Mouse (Mus musculus): ENCODE measurements at regions not wholly inside any gene's neighbourhood (a gene's known extent, or its start where the extent isn't known, plus 50 kb on each side); places are given as distances from the start of the nearest gene placed in this dataset.

- Histone ChIP-seq H3K4me3 (replicated peaks; ENCODE audit: control insufficient read depth, low read depth, low read length) (no peak overlapping the region), H3K4me1 (ENCODE audit: control insufficient read depth, insufficient read depth, low read length) (no peaks in the 10 kb centered on the region), H3K27ac (ENCODE audit: control insufficient read depth, insufficient read depth, low read depth, low read length, poor library complexity) (no peak overlapping the region)
- 91% methylated on average over 6 of the region's 6 CpGs for WGBS
- no peak for TF ChIP-seq CTCF (IDR thresholded peaks at IDR 0.05; ENCODE audit: control insufficient read depth, insufficient read depth, low read length)
- no peak for TF ChIP-seq POLR2A (IDR thresholded peaks at IDR 0.05; ENCODE audit: borderline replicate concordance, control insufficient read depth, low read depth, low read length)
Observed at GRCm38 (mm10) chr1:166847233-166847632, 154.0 kb upstream of the Fam78b start.

DNA sequence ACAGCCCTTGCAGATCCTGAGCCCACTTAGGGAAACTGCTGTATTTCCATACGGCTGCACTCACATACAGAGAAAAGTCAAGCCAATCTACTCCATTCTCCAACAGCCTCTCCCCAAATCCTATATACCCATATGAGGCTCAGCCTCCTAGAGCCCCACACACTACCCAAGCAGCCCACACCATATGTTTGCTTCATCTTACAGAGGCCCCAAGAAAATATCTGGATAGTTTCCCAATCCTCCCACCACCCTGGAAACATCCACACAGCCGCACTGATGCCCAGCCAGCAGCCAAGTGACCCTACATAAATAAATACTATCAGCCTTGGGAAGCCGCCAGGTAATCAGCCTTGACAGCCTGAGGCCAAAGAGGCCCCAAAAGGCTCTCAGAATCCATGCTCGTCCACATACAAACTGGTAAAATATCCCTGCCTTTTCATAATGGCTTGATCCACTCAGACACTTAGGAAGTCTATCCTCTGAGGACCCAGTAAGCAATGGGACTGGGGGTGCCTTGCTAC lies 153.1 kb upstream of the Fam78b start:
- no peaks in the 10 kb centered on the region for H3K4me1 ChIP-seq (ENCODE audit: control insufficient read depth, insufficient read depth, low read length)
- no peak overlapping the region for H3K4me3 ChIP-seq (replicated peaks; ENCODE audit: control insufficient read depth, low read depth, low read length)
- TF ChIP-seq POLR2A (IDR thresholded peaks at IDR 0.05; ENCODE audit: borderline replicate concordance, control insufficient read depth, low read depth, low read length) (no peak), CTCF (IDR thresholded peaks at IDR 0.05; ENCODE audit: control insufficient read depth, insufficient read depth, low read length) (no peak)
- WGBS = 75% methylated on average over 4 of the region's 4 CpGs
- H3K27ac ChIP-seq (ENCODE audit: control insufficient read depth, insufficient read depth, low read depth, low read length, poor library complexity) = no peak overlapping the region

GRCm38 (mm10) chr1:166855988-166856387 lies 145.2 kb upstream of the Fam78b start:
- Histone ChIP-seq H3K27ac (ENCODE audit: control insufficient read depth, insufficient read depth, low read depth, low read length, poor library complexity) (no peak overlapping the region), H3K4me3 (replicated peaks; ENCODE audit: control insufficient read depth, low read depth, low read length) (no peak overlapping the region), H3K4me1 (ENCODE audit: control insufficient read depth, insufficient read depth, low read length) (no peaks in the 10 kb centered on the region)
- TF ChIP-seq CTCF (IDR thresholded peaks at IDR 0.05; ENCODE audit: control insufficient read depth, insufficient read depth, low read length) (no peak), POLR2A (IDR thresholded peaks at IDR 0.05; ENCODE audit: borderline replicate concordance, control insufficient read depth, low read depth, low read length) (no peak)
- WGBS = 48% methylated on average over 4 of the region's 4 CpGs

GRCm38 (mm10) chr1:166866256-166866655 lies 135.0 kb upstream of the Fam78b start:
- H3K4me3 ChIP-seq (replicated peaks; ENCODE audit: control insufficient read depth, low read depth, low read length) = no peak overlapping the region
- H3K4me1 ChIP-seq (ENCODE audit: control insufficient read depth, insufficient read depth, low read length) = no peaks in the 10 kb centered on the region
- WGBS = 79% methylated on average over 7 of the region's 7 CpGs
- TF ChIP-seq CTCF (IDR thresholded peaks at IDR 0.05; ENCODE audit: control insufficient read depth, insufficient read depth, low read length) (no peak), POLR2A (IDR thresholded peaks at IDR 0.05; ENCODE audit: borderline replicate concordance, control insufficient read depth, low read depth, low read length) (no peak)
- H3K27ac ChIP-seq (ENCODE audit: control insufficient read depth, insufficient read depth, low read depth, low read length, poor library complexity) = no peak overlapping the region

GRCm38 (mm10) chr1:166871258-166871657 lies 130.0 kb upstream of the Fam78b start:
- TF ChIP-seq POLR2A (IDR thresholded peaks at IDR 0.05; ENCODE audit: borderline replicate concordance, control insufficient read depth, low read depth, low read length) (no peak), CTCF (IDR thresholded peaks at IDR 0.05; ENCODE audit: control insufficient read depth, insufficient read depth, low read length) (no peak)
- 61% methylated on average over 4 of the region's 4 CpGs for WGBS
- no peak overlapping the region for H3K4me3 ChIP-seq (replicated peaks; ENCODE audit: control insufficient read depth, low read depth, low read length)
- no peaks in the 10 kb centered on the region for H3K4me1 ChIP-seq (ENCODE audit: control insufficient read depth, insufficient read depth, low read length)
- no peak overlapping the region for H3K27ac ChIP-seq (ENCODE audit: control insufficient read depth, insufficient read depth, low read depth, low read length, poor library complexity)

DNA sequence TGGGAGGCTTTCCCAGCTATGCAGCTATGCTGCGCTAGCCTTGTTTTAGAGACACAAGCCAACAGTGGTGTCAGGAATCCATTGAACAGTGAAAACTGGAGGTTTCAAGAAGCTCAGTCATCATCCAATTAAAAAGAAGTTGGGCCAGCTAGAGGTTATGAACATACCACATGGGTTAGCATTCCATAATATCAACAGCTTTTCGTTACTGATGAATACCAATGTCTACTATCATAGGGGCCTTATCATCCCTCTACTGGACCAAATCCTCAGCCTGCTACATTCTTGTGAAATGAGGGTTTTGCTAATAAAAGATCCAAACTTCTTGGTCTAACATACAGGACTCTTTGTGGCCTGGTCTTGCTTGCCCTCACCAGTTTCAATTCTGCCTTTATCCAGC lies 124.8 kb upstream of the Fam78b start:
- Histone ChIP-seq H3K4me3 (replicated peaks; ENCODE audit: control insufficient read depth, low read depth, low read length) (no peak overlapping the region), H3K27ac (ENCODE audit: control insufficient read depth, insufficient read depth, low read depth, low read length, poor library complexity) (no peak overlapping the region), H3K4me1 (ENCODE audit: control insufficient read depth, insufficient read depth, low read length) (no peaks in the 10 kb centered on the region)
- 91% methylated on average over 2 of the region's 2 CpGs for WGBS
- TF ChIP-seq CTCF (IDR thresholded peaks at IDR 0.05; ENCODE audit: control insufficient read depth, insufficient read depth, low read length) (no peak), POLR2A (IDR thresholded peaks at IDR 0.05; ENCODE audit: borderline replicate concordance, control insufficient read depth, low read depth, low read length) (no peak)

DNA sequence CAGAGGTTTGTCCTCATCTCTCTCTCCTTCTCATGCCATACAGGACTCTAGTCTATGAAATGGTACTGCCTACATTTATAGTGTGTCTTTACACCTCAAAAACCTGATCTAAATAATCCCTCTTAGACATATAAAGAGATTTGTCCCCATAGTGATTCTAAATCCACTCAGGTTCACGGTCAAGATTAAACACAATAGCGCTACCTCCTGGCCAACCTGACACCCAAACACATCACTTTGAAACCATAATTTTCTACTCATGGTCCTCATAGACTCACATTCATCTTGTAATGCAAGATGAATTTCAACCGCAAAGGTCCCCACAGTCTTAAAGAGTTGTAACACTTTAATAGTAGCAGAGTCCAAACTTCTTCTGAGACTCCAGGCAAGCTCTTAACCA lies 118.0 kb upstream of the Fam78b start:
- H3K4me1 ChIP-seq (ENCODE audit: control insufficient read depth, insufficient read depth, low read length) = no peaks in the 10 kb centered on the region
- WGBS = 70% methylated on average over 3 of the region's 3 CpGs
- H3K4me3 ChIP-seq (replicated peaks; ENCODE audit: control insufficient read depth, low read depth, low read length) = no peak overlapping the region
- no peak overlapping the region for H3K27ac ChIP-seq (ENCODE audit: control insufficient read depth, insufficient read depth, low read depth, low read length, poor library complexity)
- TF ChIP-seq POLR2A (IDR thresholded peaks at IDR 0.05; ENCODE audit: borderline replicate concordance, control insufficient read depth, low read depth, low read length) (no peak), CTCF (IDR thresholded peaks at IDR 0.05; ENCODE audit: control insufficient read depth, insufficient read depth, low read length) (no peak)

DNA sequence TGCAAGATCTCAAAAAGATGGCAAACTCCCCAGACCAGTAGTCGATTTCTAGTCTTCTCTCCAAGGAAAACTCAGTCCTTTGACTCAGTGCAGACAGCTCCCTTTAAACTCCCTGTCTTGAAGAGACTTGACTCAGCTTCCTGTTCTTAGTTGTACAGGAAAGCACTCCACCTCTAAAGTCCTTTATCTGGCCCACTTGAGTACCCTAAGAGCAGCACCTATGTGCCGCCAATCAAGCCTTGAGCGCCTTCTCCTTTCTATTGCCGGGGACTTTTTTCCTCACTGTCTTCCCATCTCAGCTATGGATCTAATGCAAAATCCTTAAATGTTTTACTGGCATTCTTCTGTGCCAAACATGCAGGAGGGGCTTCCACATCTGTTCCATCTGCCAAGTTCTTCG lies 105.3 kb upstream of the Fam78b start:
- TF ChIP-seq POLR2A (IDR thresholded peaks at IDR 0.05; ENCODE audit: borderline replicate concordance, control insufficient read depth, low read depth, low read length) (no peak), CTCF (IDR thresholded peaks at IDR 0.05; ENCODE audit: control insufficient read depth, insufficient read depth, low read length) (no peak)
- WGBS = 73% methylated on average over 5 of the region's 5 CpGs
- H3K27ac ChIP-seq (ENCODE audit: control insufficient read depth, insufficient read depth, low read depth, low read length, poor library complexity) = no peak overlapping the region
- no peaks in the 10 kb centered on the region; the same call in 1 of the 2 replicates for H3K4me1 ChIP-seq (ENCODE audit: control insufficient read depth, insufficient read depth, low read length)
- no peak overlapping the region for H3K4me3 ChIP-seq (replicated peaks; ENCODE audit: control insufficient read depth, low read depth, low read length)

GRCm38 (mm10) chr1:166898741-166899140 lies 102.5 kb upstream of the Fam78b start:
- Histone ChIP-seq H3K27ac (ENCODE audit: control insufficient read depth, insufficient read depth, low read depth, low read length, poor library complexity) (no peak overlapping the region), H3K4me3 (replicated peaks; ENCODE audit: control insufficient read depth, low read depth, low read length) (no peak overlapping the region), H3K4me1 (ENCODE audit: control insufficient read depth, insufficient read depth, low read length) (no peaks in the 10 kb centered on the region; the same call in 1 of the 2 replicates)
- 78% methylated on average over 2 of the region's 2 CpGs for WGBS
- TF ChIP-seq POLR2A (IDR thresholded peaks at IDR 0.05; ENCODE audit: borderline replicate concordance, control insufficient read depth, low read depth, low read length) (no peak), CTCF (IDR thresholded peaks at IDR 0.05; ENCODE audit: control insufficient read depth, insufficient read depth, low read length) (no peak)
